Mouse (Mus musculus): ENCODE results near the gene Per2. TPM values are rescaled to one million over a fixed set of nuclear protein-coding genes. Genes with fewer than 3 reads are reported as not detected.

Per2 gene
- polyA plus RNA-seq, 2 experiments = 2.2 to 3.3 TPM

DNA sequence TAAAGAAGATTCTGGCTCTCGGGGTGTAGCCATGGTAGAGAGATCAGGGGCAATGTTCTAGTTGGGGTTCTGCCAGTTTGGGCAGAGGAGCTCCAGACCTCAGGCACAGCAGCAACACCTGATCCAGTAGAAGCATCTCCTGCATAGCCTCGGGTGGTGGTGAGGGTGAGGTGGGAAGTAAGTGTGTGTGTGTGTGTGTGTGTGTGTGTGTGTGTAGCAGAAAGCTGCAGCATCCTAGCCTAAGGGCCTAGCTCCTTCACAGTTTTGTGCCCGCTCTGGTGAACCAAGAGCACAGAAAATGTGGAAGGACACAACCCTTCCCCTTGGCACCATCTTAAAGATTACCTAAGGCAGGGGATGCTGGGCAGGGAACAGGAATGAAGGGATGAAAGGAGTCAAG, 34.8 kb upstream of the Per2 start:
- H3K4me3 ChIP-seq (ENCODE audit: insufficient read depth in 1 of 2, low read depth in 2 of 2, low read length in 2 of 2) = no peak overlapping the region
- ATAC-seq (ENCODE audit: insufficient read depth) (peak; percentile 6; the same call in 1 of the 2 replicates), DNase-seq (ENCODE audit: low read depth in 3 of 3, low spot score in 3 of 3) (no peak)
- TF ChIP-seq EP300 (IDR thresholded peaks at IDR 0.05; ENCODE audit: low read depth) (no peak), CTCF (IDR thresholded peaks at IDR 0.05; ENCODE audit: low read depth) (no peak)
- 36% methylated on average over 3 of the region's 3 CpGs for WGBS (ENCODE audit: insufficient replicate concordance)
- H3K4me2 ChIP-seq (ENCODE audit: low read depth) = peak overlapping the region; percentile 42
- H3K27ac ChIP-seq = no peak overlapping the region
- no peak overlapping the region for H3K9ac ChIP-seq (replicated peaks)
- no peaks in the 10 kb centered on the region for H3K36me3 ChIP-seq (replicated peaks; ENCODE audit: control insufficient read depth, insufficient read depth, low read depth)
- peaks cover 0 to 12% of the 10 kb centered on the region in 2 experiments; a peak in 2 of 4 replicates for H3K4me1 ChIP-seq (replicated peaks; ENCODE audit: control insufficient read depth in 2 of 2, insufficient read depth in 2 of 2, low read length in 1 of 2)
- H3K27me3 ChIP-seq (ENCODE audit: control insufficient read depth, insufficient read depth, low read length) = no peaks in the 10 kb centered on the region
- no peaks in the 10 kb centered on the region for H3K9me3 ChIP-seq (ENCODE audit: control insufficient read depth, low read length)

DNA sequence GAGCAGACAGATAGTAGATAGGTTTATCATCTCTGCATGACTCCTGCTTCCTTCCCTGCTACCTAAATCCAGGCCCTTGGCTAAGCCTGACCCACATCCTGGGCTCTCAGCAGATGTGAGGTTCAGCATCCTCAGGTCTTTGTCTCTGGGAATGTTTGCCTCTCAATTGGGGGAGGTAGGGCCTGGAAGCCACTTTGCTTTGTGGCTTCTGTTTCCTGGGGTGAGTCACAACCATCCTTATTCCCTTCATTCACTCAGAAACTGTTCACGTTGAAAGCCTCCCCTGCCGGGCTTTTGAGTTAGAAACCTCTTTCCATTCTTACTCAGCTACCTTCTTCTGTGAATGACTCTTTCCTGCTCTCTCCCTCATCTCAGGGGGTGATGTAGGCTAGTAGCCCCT, 33.6 kb upstream of the Per2 start:
- no peak overlapping the region for H3K4me2 ChIP-seq (ENCODE audit: low read depth)
- H3K27ac ChIP-seq = no peak overlapping the region
- ATAC-seq (ENCODE audit: insufficient read depth) (no peak), DNase-seq (ENCODE audit: low read depth in 3 of 3, low spot score in 3 of 3) (no peak)
- no peak overlapping the region for H3K9ac ChIP-seq (replicated peaks)
- H3K4me3 ChIP-seq (ENCODE audit: insufficient read depth in 1 of 2, low read depth in 2 of 2, low read length in 2 of 2) = no peak overlapping the region
- peaks cover 0 to 12% of the 10 kb centered on the region in 2 experiments; a peak in 2 of 4 replicates for H3K4me1 ChIP-seq (replicated peaks; ENCODE audit: control insufficient read depth in 2 of 2, insufficient read depth in 2 of 2, low read length in 1 of 2)
- H3K9me3 ChIP-seq (ENCODE audit: control insufficient read depth, low read length) = no peaks in the 10 kb centered on the region
- TF ChIP-seq CTCF (IDR thresholded peaks at IDR 0.05; ENCODE audit: low read depth) = no peak
- H3K36me3 ChIP-seq (replicated peaks; ENCODE audit: control insufficient read depth, insufficient read depth, low read depth) = no peaks in the 10 kb centered on the region
- no peaks in the 10 kb centered on the region for H3K27me3 ChIP-seq (ENCODE audit: control insufficient read depth, insufficient read depth, low read length)
- 20% methylated on average over 2 of the region's 2 CpGs for WGBS (ENCODE audit: insufficient replicate concordance)

- Histone ChIP-seq H3K9me3 (ENCODE audit: control insufficient read depth, low read length) (no peaks in the 10 kb centered on the region), H3K27me3 (ENCODE audit: control insufficient read depth, insufficient read depth, low read length) (no peaks in the 10 kb centered on the region), H3K4me2 (ENCODE audit: low read depth) (no peak overlapping the region), H3K9ac (replicated peaks) (no peak overlapping the region), H3K4me1 (replicated peaks; ENCODE audit: control insufficient read depth in 2 of 2, insufficient read depth in 2 of 2, low read length in 1 of 2) (peaks cover 0 to 10% of the 10 kb centered on the region in 2 experiments; a peak in 2 of 4 replicates), H3K4me3 (ENCODE audit: insufficient read depth in 1 of 2, low read depth in 2 of 2, low read length in 2 of 2) (no peak overlapping the region), H3K27ac (no peak overlapping the region), H3K36me3 (replicated peaks; ENCODE audit: control insufficient read depth, insufficient read depth, low read depth) (no peaks in the 10 kb centered on the region)
- TF ChIP-seq CTCF (IDR thresholded peaks at IDR 0.05; ENCODE audit: low read depth) = no peak
- 41% methylated on average over 1 of the region's 1 CpGs for WGBS (ENCODE audit: insufficient replicate concordance)
- DNase-seq (ENCODE audit: low read depth in 3 of 3, low spot score in 3 of 3) (peak in 1 of 3 experiments; percentile 17), ATAC-seq (ENCODE audit: insufficient read depth) (no peak)
Measured at GRCm38 (mm10) chr1:91490322-91490721, 31.2 kb upstream of the Per2 start.

DNA sequence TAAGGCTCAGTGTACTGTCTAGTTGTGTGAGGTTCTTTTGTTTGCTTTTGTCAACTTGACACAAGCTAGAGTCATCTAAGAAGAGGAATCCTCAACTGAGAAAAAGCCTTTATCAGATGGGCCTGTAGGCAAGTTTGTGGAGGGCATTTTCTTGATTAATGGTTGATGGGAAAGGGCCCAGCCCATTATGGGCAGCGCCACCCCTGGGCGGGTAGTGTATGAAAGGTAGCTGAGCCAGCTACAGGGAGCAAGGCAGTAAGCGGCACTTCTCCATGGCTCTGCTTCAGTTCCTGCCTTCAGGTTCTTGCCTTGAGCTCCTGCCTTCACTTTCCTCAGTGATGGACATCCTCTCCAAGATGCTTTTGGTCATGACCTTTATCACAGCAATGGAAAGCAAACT, 27.0 kb upstream of the Per2 start:
- Histone ChIP-seq H3K4me2 (ENCODE audit: low read depth) (no peak overlapping the region), H3K27me3 (ENCODE audit: control insufficient read depth, insufficient read depth, low read length) (no peaks in the 10 kb centered on the region), H3K36me3 (replicated peaks; ENCODE audit: control insufficient read depth, insufficient read depth, low read depth) (no peaks in the 10 kb centered on the region), H3K4me1 (replicated peaks; ENCODE audit: control insufficient read depth in 2 of 2, insufficient read depth in 2 of 2, low read length in 1 of 2) (peaks cover 0 to 6% of the 10 kb centered on the region in 2 experiments; a peak in 1 of 4 replicates), H3K27ac (no peak overlapping the region), H3K4me3 (ENCODE audit: insufficient read depth in 1 of 2, low read depth in 2 of 2, low read length in 2 of 2) (no peak overlapping the region), H3K9me3 (ENCODE audit: control insufficient read depth, low read length) (no peaks in the 10 kb centered on the region), H3K9ac (replicated peaks) (no peak overlapping the region)
- 71% methylated on average over 3 of the region's 3 CpGs for WGBS (ENCODE audit: insufficient replicate concordance)
- TF ChIP-seq EP300 (IDR thresholded peaks at IDR 0.05; ENCODE audit: low read depth) (no peak), CTCF (IDR thresholded peaks at IDR 0.05; ENCODE audit: low read depth) (no peak)
- ATAC-seq (ENCODE audit: insufficient read depth) = no peak
- no peak for DNase-seq (ENCODE audit: low read depth in 3 of 3, low spot score in 3 of 3)

GRCm38 (mm10) chr1:91485422-91485821, 26.3 kb upstream of the Per2 start:
- no peak for DNase-seq (ENCODE audit: low read depth in 3 of 3, low spot score in 3 of 3)
- Histone ChIP-seq H3K4me3 (ENCODE audit: insufficient read depth in 1 of 2, low read depth in 2 of 2, low read length in 2 of 2) (no peak overlapping the region), H3K27ac (no peak overlapping the region), H3K27me3 (ENCODE audit: control insufficient read depth, insufficient read depth, low read length) (no peaks in the 10 kb centered on the region), H3K4me2 (ENCODE audit: low read depth) (no peak overlapping the region), H3K9me3 (ENCODE audit: control insufficient read depth, low read length) (no peaks in the 10 kb centered on the region), H3K9ac (replicated peaks) (no peak overlapping the region), H3K36me3 (replicated peaks; ENCODE audit: control insufficient read depth, insufficient read depth, low read depth) (no peaks in the 10 kb centered on the region), H3K4me1 (replicated peaks; ENCODE audit: control insufficient read depth in 2 of 2, insufficient read depth in 2 of 2, low read length in 1 of 2) (peaks cover 0 to 4% of the 10 kb centered on the region in 2 experiments; a peak in 1 of 4 replicates)
- TF ChIP-seq EP300 (IDR thresholded peaks at IDR 0.05; ENCODE audit: low read depth) (no peak), CTCF (IDR thresholded peaks at IDR 0.05; ENCODE audit: low read depth) (no peak)
- 48% methylated on average over 3 of the region's 3 CpGs for WGBS (ENCODE audit: insufficient replicate concordance)
- no peak for ATAC-seq (ENCODE audit: insufficient read depth)

Measured in liver, embryonic 14.5 days (tissue).